Mouse (Mus musculus): ENCODE measurements around the gene Rnft1. TPM values are rescaled to one million over a fixed set of nuclear protein-coding genes. Genes with fewer than 3 reads are reported as not detected.
"Not testable (repeated sequence)": the region's sequence is repeated elsewhere in the genome, so short reads cannot be mapped to it uniquely, and the experiment has no call there.

The Rnft1 gene
- polyA plus RNA-seq, 1 experiment from 2014 or later: 32.8 TPM

GRCm38 (mm10) chr11:86519751-86520150 lies 35.3 kb downstream of the Rnft1 start:
- H3K4me3 ChIP-seq: no peak overlapping the region
- H3K9ac ChIP-seq: no peak overlapping the region
- ATAC-seq (ENCODE audit: insufficient number of reproducible peaks, insufficient read depth, low FRiP score, low TSS enrichment): no peak
- H3K36me3 ChIP-seq: peaks cover 72% of the 10 kb centered on the region
- H3K27me3 ChIP-seq: no peaks in the 10 kb centered on the region
- 94% methylated on average over 7 of the region's 7 CpGs for WGBS
- H3K4me1 ChIP-seq: no peaks in the 10 kb centered on the region
- no peaks in the 10 kb centered on the region for H3K9me3 ChIP-seq
- H3K27ac ChIP-seq: no peak overlapping the region
- H3K4me2 ChIP-seq (replicated peaks): no peak overlapping the region

- 89% methylated on average over 4 of the region's 4 CpGs for WGBS
- Histone ChIP-seq H3K4me2 (replicated peaks) (no peak overlapping the region), H3K4me1 (no peaks in the 10 kb centered on the region), H3K36me3 (peaks cover 46% of the 10 kb centered on the region), H3K9ac (no peak overlapping the region), H3K9me3 (no peaks in the 10 kb centered on the region), H3K27me3 (no peaks in the 10 kb centered on the region), H3K4me3 (no peak overlapping the region), H3K27ac (no peak overlapping the region)
- ATAC-seq (ENCODE audit: insufficient number of reproducible peaks, insufficient read depth, low FRiP score, low TSS enrichment): no peak
These were observed 43.1 kb downstream of the Rnft1 start for GRCm38 (mm10) chr11:86527528-86527927.

- Histone ChIP-seq H3K4me1 (no peaks in the 10 kb centered on the region), H3K27me3 (no peaks in the 10 kb centered on the region), H3K27ac (no peak overlapping the region), H3K9me3 (no peaks in the 10 kb centered on the region), H3K4me2 (replicated peaks) (no peak overlapping the region), H3K36me3 (peaks cover 26% of the 10 kb centered on the region; the same call in 1 of the 2 replicates), H3K9ac (no peak overlapping the region), H3K4me3 (no peak overlapping the region)
- no peak for ATAC-seq (ENCODE audit: insufficient number of reproducible peaks, insufficient read depth, low FRiP score, low TSS enrichment)
- WGBS: 88% methylated on average over 1 of the region's 1 CpGs
These were observed 48.4 kb downstream of the Rnft1 start for GRCm38 (mm10) chr11:86532834-86533233.

- 93% methylated on average over 6 of the region's 6 CpGs for WGBS
These were observed 48.8 kb downstream of the Rnft1 start for GRCm38 (mm10) chr11:86533302-86533701.

GRCm38 (mm10) chr11:86534201-86534910 lies 49.9 kb downstream of the Rnft1 start:
- Histone ChIP-seq H3K36me3 (peaks cover 24% of the 10 kb centered on the region; the same call in 1 of the 2 replicates), H3K4me3 (no peak overlapping the region), H3K27ac (no peak overlapping the region), H3K4me1 (no peaks in the 10 kb centered on the region), H3K9me3 (no peaks in the 10 kb centered on the region), H3K27me3 (no peaks in the 10 kb centered on the region), H3K9ac (no peak overlapping the region), H3K4me2 (replicated peaks) (no peak overlapping the region)
- no peak for ATAC-seq (ENCODE audit: insufficient number of reproducible peaks, insufficient read depth, low FRiP score, low TSS enrichment)
- WGBS: 93% methylated on average over 5 of the region's 5 CpGs

More at GRCm38 (mm10) chr11:86533302-86533701, 48.8 kb downstream of the Rnft1 start:
- not testable (repeated sequence) for ATAC-seq (ENCODE audit: insufficient number of reproducible peaks, insufficient read depth, low FRiP score, low TSS enrichment); H3K9me3 ChIP-seq; H3K4me3 ChIP-seq; H3K27me3 ChIP-seq; H3K9ac ChIP-seq; H3K4me2 ChIP-seq (replicated peaks); H3K4me1 ChIP-seq; H3K27ac ChIP-seq
- peaks cover 28% of the 10 kb centered on the region; the same call in 1 of the 2 replicates for H3K36me3 ChIP-seq

GRCm38 (mm10) chr11:86538786-86539185 lies 54.3 kb downstream of the Rnft1 start:
- H3K27ac ChIP-seq: no peak overlapping the region
- no peaks in the 10 kb centered on the region for H3K27me3 ChIP-seq
- no peak overlapping the region for H3K4me3 ChIP-seq
- H3K9ac ChIP-seq: no peak overlapping the region
- no peak overlapping the region for H3K4me2 ChIP-seq (replicated peaks)
- no peaks in the 10 kb centered on the region for H3K9me3 ChIP-seq
- WGBS: 86% methylated on average over 4 of the region's 4 CpGs
- no peak for ATAC-seq (ENCODE audit: insufficient number of reproducible peaks, insufficient read depth, low FRiP score, low TSS enrichment)
- peaks cover 14% of the 10 kb centered on the region for H3K4me1 ChIP-seq
- H3K36me3 ChIP-seq: peaks cover 6% of the 10 kb centered on the region; the same call in 1 of the 2 replicates

GRCm38 (mm10) chr11:86539716-86540475 lies 55.4 kb downstream of the Rnft1 start:
- 88% methylated on average over 6 of the region's 6 CpGs for WGBS
- Histone ChIP-seq H3K4me1 (peaks cover 14% of the 10 kb centered on the region), H3K4me3 (no peak overlapping the region), H3K9ac (no peak overlapping the region), H3K27ac (no peak overlapping the region), H3K9me3 (no peaks in the 10 kb centered on the region), H3K27me3 (no peaks in the 10 kb centered on the region), H3K36me3 (0 out of 2 replicates have a peak, but pooled peaks cover 4% of the 10 kb centered on the region), H3K4me2 (replicated peaks) (no peak overlapping the region)
- ATAC-seq (ENCODE audit: insufficient number of reproducible peaks, insufficient read depth, low FRiP score, low TSS enrichment): no peak

- WGBS: 98% methylated on average over 2 of the region's 2 CpGs
- no peak overlapping the region for H3K9ac ChIP-seq
- 0 out of 2 replicates have a peak, but pooled peaks cover 4% of the 10 kb centered on the region for H3K36me3 ChIP-seq
- ATAC-seq (ENCODE audit: insufficient number of reproducible peaks, insufficient read depth, low FRiP score, low TSS enrichment): no peak
- peaks cover 16% of the 10 kb centered on the region for H3K4me1 ChIP-seq
- no peak overlapping the region for H3K27ac ChIP-seq
- no peak overlapping the region for H3K4me3 ChIP-seq
- H3K9me3 ChIP-seq: no peaks in the 10 kb centered on the region
- no peak overlapping the region for H3K4me2 ChIP-seq (replicated peaks)
- no peaks in the 10 kb centered on the region for H3K27me3 ChIP-seq
These were observed 56.0 kb downstream of the Rnft1 start for GRCm38 (mm10) chr11:86540476-86540845.

- Histone ChIP-seq H3K9me3 (no peaks in the 10 kb centered on the region), H3K27me3 (no peaks in the 10 kb centered on the region), H3K4me2 (replicated peaks) (peak overlapping the region; percentile 83), H3K4me3 (no peak overlapping the region), H3K36me3 (0 out of 2 replicates have a peak, but pooled peaks cover 2% of the 10 kb centered on the region), H3K9ac (no peak overlapping the region), H3K27ac (no peak overlapping the region), H3K4me1 (peaks cover 20% of the 10 kb centered on the region)
- ATAC-seq (ENCODE audit: insufficient number of reproducible peaks, insufficient read depth, low FRiP score, low TSS enrichment): no peak
- 40% methylated on average over 1 of the region's 1 CpGs for WGBS
These were observed 58.4 kb downstream of the Rnft1 start for GRCm38 (mm10) chr11:86542851-86543250.

- Histone ChIP-seq H3K4me1 (peaks cover 20% of the 10 kb centered on the region), H3K4me3 (peak overlapping the region; percentile 99), H3K36me3 (0 out of 2 replicates have a peak, but pooled peaks cover 2% of the 10 kb centered on the region), H3K9me3 (no peaks in the 10 kb centered on the region), H3K27me3 (no peaks in the 10 kb centered on the region), H3K9ac (peak overlapping the region; percentile 98), H3K27ac (peak overlapping the region; percentile 83), H3K4me2 (replicated peaks) (peak overlapping the region; percentile 83)
- under 1% methylated on average over 49 of the region's 50 CpGs for WGBS
- peak; percentile 36; the same call in 1 of the 2 replicates for ATAC-seq (ENCODE audit: insufficient number of reproducible peaks, insufficient read depth, low FRiP score, low TSS enrichment)
These were observed 59.6 kb downstream of the Rnft1 start for GRCm38 (mm10) chr11:86543960-86544638.

GRCm38 (mm10) chr11:86544639-86545299 lies 60.3 kb downstream of the Rnft1 start, which contains the start of the genes Rps6kb1 and Tubd1:
Gene Rps6kb1, minus strand, starts transcription at chr11:86544805.
Gene Tubd1, plus strand, starts transcription at chr11:86544991.
- peak; percentile 94 for ATAC-seq (ENCODE audit: insufficient number of reproducible peaks, insufficient read depth, low FRiP score, low TSS enrichment)
- H3K36me3 ChIP-seq: 0 out of 2 replicates have a peak, but pooled peaks cover 5% of the 10 kb centered on the region
- under 1% methylated on average over 43 of the region's 43 CpGs for WGBS

More at GRCm38 (mm10) chr11:86544639-86545299, 60.3 kb downstream of the Rnft1 start, which contains the start of the genes Rps6kb1 and Tubd1:
- Histone ChIP-seq H3K4me2 (replicated peaks) (peak within 1 kb of the TSS; percentile 83), H3K4me3 (peak within 1 kb of the TSS; percentile 99), H3K4me1 (peaks cover 20% of the 10 kb centered on the region), H3K9ac (peak within 1 kb of the TSS; percentile 98), H3K27me3 (no peaks in the 10 kb centered on the region), H3K9me3 (no peaks in the 10 kb centered on the region), H3K27ac (peak within 1 kb of the TSS; percentile 83)

All from embryonic facial prominence, embryonic 12.5 days (tissue).